Mouse (Mus musculus) G1E-ER4 (cell line): ENCODE results near the gene Hcfc2. TPM values are rescaled to one million over a fixed set of nuclear protein-coding genes. Genes with fewer than 3 reads are reported as not detected.

Source experiments
- GATA1 ChIP-seq: IDR thresholded peaks from one replicate; pipeline ENCODE4 v1.8.0; 2012; ENCODE audit warnings: low read length, inconsistent platforms
- polyA plus RNA-seq: library from polyadenylated mRNA; stranded (reverse); fragments of >175 nt; gene quantifications from 2 replicates; pipeline ENCODE4 v1.2.3, GENCODE M21; 2012

The Hcfc2 gene
- polyA plus RNA-seq, 1 experiment, result 4.6 TPM

DNA sequence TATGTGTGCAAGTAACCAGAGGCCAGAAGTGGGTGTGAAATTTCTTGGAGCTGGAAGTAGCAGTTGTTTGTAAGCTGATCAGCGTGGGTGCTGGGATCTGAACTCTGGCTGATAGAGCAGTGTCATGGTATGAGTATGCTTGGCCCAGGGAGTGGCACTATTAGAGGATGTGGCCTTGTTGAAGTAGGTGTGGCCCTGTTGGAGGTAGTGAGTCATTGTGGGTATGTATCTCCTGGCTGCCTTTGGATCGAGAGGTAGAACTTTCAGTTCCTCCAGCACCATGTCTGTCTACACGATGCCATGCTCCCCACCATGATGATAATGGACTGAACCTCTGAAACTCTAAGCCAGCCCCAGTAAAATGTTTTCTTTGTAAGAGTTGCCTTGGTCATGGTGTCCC lies 84.4 kb downstream of the Hcfc2 start:
- no peak for TF ChIP-seq GATA1

DNA sequence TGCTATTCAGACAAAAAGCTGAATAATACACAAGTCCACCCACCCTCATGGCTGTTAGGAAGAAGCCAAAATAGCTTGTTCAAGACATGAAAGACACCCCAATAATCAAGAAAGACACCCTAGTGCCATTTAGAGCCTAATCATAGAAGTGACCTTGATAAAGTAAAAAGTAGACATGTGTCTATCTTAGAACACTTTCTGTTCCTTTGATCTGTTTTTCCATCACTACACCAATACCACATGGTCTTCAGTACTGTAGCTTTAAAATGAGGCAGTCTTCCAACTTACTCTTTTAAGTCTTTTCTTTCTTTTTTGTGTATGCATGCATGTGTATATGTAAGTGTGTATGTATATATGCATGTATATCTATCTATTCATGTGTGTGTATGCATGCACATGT lies 84.9 kb downstream of the Hcfc2 start:
- TF ChIP-seq GATA1, result no peak

DNA sequence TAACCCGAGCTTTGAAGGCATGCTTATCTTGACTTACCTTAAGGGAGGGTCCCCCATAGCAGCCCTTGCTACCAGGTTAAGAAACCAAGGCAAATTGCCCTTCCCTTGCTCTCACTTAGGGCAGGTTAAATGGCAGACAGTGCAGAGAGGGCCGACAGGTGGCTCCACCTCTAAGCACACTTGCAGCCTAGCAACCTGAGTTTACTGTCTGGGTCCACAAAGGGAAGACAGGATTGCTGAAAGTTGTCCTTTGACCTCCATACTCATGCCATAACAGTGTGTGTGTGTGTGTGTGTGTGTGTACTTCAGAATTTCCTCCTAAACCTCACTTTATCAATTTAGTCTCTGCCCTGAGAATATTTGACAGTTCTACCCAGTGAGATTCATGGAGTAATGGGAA lies 86.5 kb downstream of the Hcfc2 start:
- TF ChIP-seq GATA1, result no peak

DNA sequence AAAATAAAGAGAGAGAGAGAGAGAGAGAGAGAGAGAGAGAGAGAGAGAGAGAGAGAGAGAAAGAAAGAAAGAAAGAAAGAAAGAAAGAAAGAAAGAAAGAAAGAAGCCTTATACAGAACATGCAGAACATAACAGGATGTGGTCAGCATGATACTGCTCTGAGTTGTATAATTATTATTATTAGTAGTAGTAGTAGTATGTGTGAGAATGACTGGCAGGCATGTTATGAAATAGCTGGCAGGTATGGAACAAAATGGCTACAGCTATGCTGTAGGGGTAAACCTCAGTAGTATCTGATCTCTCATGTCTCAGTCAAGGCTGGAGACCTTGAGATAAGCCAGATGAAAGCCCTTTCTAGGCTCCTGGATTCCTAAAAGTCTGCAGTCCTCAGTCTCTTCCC lies 93.2 kb downstream of the Hcfc2 start:
- TF ChIP-seq GATA1, result no peak

DNA sequence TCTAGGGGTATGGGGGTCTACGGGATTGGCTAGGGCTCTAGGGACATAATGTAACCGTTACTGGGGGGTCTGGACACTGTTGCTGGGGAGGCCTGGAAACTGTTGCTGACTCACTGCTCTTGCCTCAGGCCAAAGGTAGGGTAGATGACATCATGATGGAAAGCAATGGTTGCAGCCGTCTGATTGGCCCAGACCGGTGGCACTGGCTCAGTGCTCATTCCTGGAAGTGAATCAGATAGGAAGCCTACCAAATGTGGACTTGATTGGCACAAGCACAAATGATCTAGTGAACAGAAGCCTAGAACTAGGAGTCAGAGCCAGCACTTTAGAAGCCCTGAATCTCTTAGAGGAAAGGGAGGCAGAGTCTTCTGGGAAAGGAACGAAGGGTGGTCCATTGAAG lies 94.5 kb downstream of the Hcfc2 start:
- TF ChIP-seq GATA1, result no peak

DNA sequence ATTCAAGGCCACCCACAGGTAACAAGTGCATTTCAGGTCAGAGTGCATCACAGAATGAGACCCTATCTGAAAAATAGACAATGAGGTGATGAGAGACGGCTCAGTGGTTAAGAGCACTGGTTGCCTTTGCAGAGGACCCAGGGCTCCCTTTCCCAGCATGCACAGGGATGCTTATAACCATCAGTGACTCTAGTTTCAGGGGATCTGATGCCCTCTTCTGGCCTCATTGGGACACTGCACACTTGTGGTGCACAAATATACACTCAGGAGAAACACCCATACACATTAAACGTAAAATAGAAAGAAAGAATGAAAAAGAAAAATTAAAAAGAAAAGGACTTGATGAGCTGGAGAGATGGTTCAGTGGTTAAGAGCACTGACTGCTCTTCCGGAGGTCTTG lies 95.8 kb downstream of the Hcfc2 start:
- TF ChIP-seq GATA1, result no peak

Other genes starting within 250 kb of the Hcfc2 start
- not detected in 2 replicates for gene Gm1553, start 203.5 kb upstream of the Hcfc2 start, polyA plus RNA-seq
- 120 and 159 TPM in 2 replicates for gene 1190007I07Rik, start 72.9 kb upstream of the Hcfc2 start, polyA plus RNA-seq
- gene Tdg, start 66.3 kb upstream of the Hcfc2 start, polyA plus RNA-seq, result 15.8 and 25.5 TPM in 2 replicates
- gene Glt8d2, start 5.5 kb upstream of the Hcfc2 start, polyA plus RNA-seq, result not detected in 2 replicates
- gene Nfyb, start 68.0 kb downstream of the Hcfc2 start, polyA plus RNA-seq, result 31.6 and 41.0 TPM in 2 replicates
- gene Txnrd1, start 137.8 kb downstream of the Hcfc2 start, polyA plus RNA-seq, result 109 TPM in 2 replicates
- gene Eid3, start 170.5 kb downstream of the Hcfc2 start, polyA plus RNA-seq, result 0.49 and 0.51 TPM in 2 replicates